Mouse (Mus musculus): ENCODE measurements at regions not wholly inside any gene's neighbourhood (a gene's known extent, or its start where the extent isn't known, plus 50 kb on each side); places are given as distances from the start of the nearest gene placed in this dataset.
A peak's percentile ranks its signal among the peaks of the same experiment; 100 is the strongest.

DNA sequence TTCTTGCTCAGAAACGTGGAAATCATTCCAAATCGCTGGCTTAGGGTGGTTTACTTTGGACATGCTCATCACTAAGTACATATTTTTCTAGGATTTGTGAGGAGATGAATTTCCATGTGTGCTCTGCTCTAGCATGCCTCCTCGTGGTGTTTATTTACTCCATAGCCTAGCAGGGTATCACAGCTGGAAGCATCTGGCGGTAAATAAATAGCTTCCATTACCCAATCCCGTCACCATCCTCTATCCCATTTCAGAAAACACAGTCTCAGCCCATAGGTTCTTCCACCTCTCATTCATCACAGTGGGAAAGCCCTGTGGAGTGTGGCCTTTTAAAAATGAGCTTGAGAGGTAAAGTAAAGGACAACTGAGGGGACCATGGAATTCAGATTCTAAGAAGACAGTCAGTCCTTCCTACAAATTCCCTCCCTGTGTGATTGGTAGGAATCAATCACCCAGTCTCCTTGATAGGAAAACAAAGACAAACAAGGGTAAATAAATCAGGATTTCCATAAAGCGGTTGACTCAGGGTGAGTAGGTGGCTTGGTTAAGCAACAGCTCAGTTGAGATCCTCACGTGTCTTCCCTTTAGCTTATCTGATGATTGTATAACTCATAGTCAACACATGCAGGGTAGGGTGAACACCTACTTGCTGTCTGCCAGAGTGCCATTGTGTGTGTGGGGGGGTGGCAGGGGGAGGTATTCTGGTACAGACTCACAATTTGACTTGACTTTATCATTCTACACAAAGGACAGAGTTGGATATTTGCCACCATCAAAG lies 156.9 kb upstream of the Gm12728 start:
- H3K4me1 ChIP-seq (replicated peaks; ENCODE audit: low read depth, low read length): no peaks in the 10 kb centered on the region
- no peaks in the 10 kb centered on the region for H3K27me3 ChIP-seq (ENCODE audit: insufficient read depth, low read length)
- H3K36me3 ChIP-seq (ENCODE audit: insufficient read depth, low read length): no peaks in the 10 kb centered on the region
- no peak overlapping the region for H3K4me3 ChIP-seq (replicated peaks; ENCODE audit: low read length)
- H3K9me3 ChIP-seq (ENCODE audit: low read length): peaks cover 34% of the 10 kb centered on the region
- no peak for TF ChIP-seq NANOG (IDR thresholded peaks at IDR 0.05; ENCODE audit: borderline replicate concordance, low read length)
- no peak for TF ChIP-seq CTCF (conservative IDR thresholded peaks at IDR 0.05; ENCODE audit: low read length)
- no peak for TF ChIP-seq POU5F1 (IDR thresholded peaks at IDR 0.05; ENCODE audit: borderline replicate concordance, low read length)

DNA sequence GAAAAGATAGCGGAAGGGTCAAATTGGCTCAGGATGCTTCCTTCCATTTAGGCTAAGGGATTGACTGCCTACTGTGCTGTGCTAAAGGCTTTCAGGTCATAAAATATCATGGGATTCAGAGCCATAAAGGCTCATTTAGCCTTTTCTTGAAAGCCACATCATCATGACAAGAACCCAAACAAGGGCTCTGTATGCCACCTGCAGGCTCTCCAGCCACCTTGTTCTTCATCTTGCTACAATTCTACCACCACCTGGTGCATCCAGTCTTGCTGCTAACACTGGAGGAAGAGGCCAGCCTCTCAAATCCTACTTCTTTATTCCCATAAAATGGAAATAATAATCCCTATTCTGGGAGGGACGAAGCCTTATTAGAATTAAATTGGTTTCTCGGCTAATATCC lies 155.9 kb upstream of the Gm12728 start:
- TF ChIP-seq POU5F1 (IDR thresholded peaks at IDR 0.05; ENCODE audit: borderline replicate concordance, low read length) (no peak), CTCF (conservative IDR thresholded peaks at IDR 0.05; ENCODE audit: low read length) (no peak), NANOG (IDR thresholded peaks at IDR 0.05; ENCODE audit: borderline replicate concordance, low read length) (no peak)
- Histone ChIP-seq H3K4me1 (replicated peaks; ENCODE audit: low read depth, low read length) (no peaks in the 10 kb centered on the region), H3K9me3 (ENCODE audit: low read length) (peaks cover 25% of the 10 kb centered on the region), H3K4me3 (replicated peaks; ENCODE audit: low read length) (no peak overlapping the region), H3K36me3 (ENCODE audit: insufficient read depth, low read length) (no peaks in the 10 kb centered on the region), H3K27me3 (ENCODE audit: insufficient read depth, low read length) (no peaks in the 10 kb centered on the region)

GRCm38 (mm10) chr4:105640793-105641192 lies 148.9 kb upstream of the Gm12728 start:
- Histone ChIP-seq H3K9me3 (ENCODE audit: low read length) (no peaks in the 10 kb centered on the region), H3K27me3 (ENCODE audit: insufficient read depth, low read length) (no peaks in the 10 kb centered on the region), H3K4me3 (replicated peaks; ENCODE audit: low read length) (no peak overlapping the region), H3K36me3 (ENCODE audit: insufficient read depth, low read length) (no peaks in the 10 kb centered on the region), H3K4me1 (replicated peaks; ENCODE audit: low read depth, low read length) (no peaks in the 10 kb centered on the region)
- TF ChIP-seq POU5F1 (IDR thresholded peaks at IDR 0.05; ENCODE audit: borderline replicate concordance, low read length): no peak
- TF ChIP-seq NANOG (IDR thresholded peaks at IDR 0.05; ENCODE audit: borderline replicate concordance, low read length): no peak
- no peak for TF ChIP-seq CTCF (conservative IDR thresholded peaks at IDR 0.05; ENCODE audit: low read length)

- H3K36me3 ChIP-seq (ENCODE audit: insufficient read depth, low read length): no peaks in the 10 kb centered on the region
- no peak for TF ChIP-seq CTCF (conservative IDR thresholded peaks at IDR 0.05; ENCODE audit: low read length)
- no peak for TF ChIP-seq POU5F1 (IDR thresholded peaks at IDR 0.05; ENCODE audit: borderline replicate concordance, low read length)
- no peak for TF ChIP-seq NANOG (IDR thresholded peaks at IDR 0.05; ENCODE audit: borderline replicate concordance, low read length)
- H3K4me3 ChIP-seq (replicated peaks; ENCODE audit: low read length): no peak overlapping the region
- no peaks in the 10 kb centered on the region for H3K9me3 ChIP-seq (ENCODE audit: low read length)
- no peaks in the 10 kb centered on the region for H3K27me3 ChIP-seq (ENCODE audit: insufficient read depth, low read length)
- no peaks in the 10 kb centered on the region for H3K4me1 ChIP-seq (replicated peaks; ENCODE audit: low read depth, low read length)
Observed at GRCm38 (mm10) chr4:105641582-105641981, 148.1 kb upstream of the Gm12728 start.

DNA sequence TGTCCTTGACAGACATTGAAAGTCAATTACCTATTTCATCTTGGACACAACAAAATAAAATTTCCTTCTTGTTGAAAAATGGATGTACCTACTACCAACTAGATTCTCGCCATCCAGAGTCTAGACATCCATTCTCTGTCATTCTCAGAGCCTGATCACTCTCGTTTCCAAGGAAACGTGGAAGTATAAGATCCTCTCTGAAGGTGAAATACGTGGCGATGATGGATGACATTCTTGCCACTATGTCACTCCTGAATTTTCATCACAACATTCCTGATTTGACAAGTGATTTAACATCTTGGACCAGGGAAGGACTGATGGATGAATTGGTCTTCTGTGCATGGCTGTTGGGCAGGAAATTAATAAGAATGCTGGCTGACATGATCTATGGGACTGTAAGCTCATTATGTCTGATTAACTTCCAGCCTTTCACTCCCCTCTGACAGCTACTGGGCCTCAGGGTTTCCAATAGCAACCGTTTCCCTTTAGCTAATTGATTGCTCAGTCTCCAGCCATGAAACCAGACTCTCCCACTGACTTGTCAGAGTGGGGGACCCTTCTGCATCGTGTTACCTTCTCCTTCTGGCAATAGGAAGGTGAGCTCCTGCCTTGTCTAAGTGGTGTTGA lies 140.7 kb upstream of the Gm12728 start:
- H3K4me1 ChIP-seq (replicated peaks; ENCODE audit: low read depth, low read length): no peaks in the 10 kb centered on the region
- TF ChIP-seq CTCF (conservative IDR thresholded peaks at IDR 0.05; ENCODE audit: low read length) (no peak), POU5F1 (IDR thresholded peaks at IDR 0.05; ENCODE audit: borderline replicate concordance, low read length) (no peak), NANOG (IDR thresholded peaks at IDR 0.05; ENCODE audit: borderline replicate concordance, low read length) (no peak)
- no peaks in the 10 kb centered on the region for H3K9me3 ChIP-seq (ENCODE audit: low read length)
- no peaks in the 10 kb centered on the region for H3K27me3 ChIP-seq (ENCODE audit: insufficient read depth, low read length)
- H3K36me3 ChIP-seq (ENCODE audit: insufficient read depth, low read length): no peaks in the 10 kb centered on the region
- no peak overlapping the region for H3K4me3 ChIP-seq (replicated peaks; ENCODE audit: low read length)

DNA sequence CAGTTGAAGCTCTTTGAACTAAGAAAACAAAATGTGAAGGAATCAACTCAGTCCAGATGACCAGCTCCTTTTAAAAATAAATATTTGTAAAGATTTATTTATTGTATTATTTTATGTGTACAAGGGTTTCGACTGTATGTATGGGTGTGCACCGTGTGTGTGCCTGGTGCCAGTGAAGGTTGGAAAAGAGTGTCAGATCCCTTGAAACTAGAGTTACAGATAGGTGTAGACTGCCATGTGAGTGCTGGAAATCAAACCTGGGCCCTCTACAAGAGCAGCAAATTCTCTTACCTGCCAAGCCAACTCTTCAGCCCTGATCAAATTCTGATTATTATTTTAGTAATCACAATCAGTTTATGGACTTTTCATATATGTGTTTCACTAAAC lies 140.2 kb upstream of the Gm12728 start:
- H3K9me3 ChIP-seq (ENCODE audit: low read length): no peaks in the 10 kb centered on the region
- H3K4me1 ChIP-seq (replicated peaks; ENCODE audit: low read depth, low read length): no peaks in the 10 kb centered on the region
- H3K27me3 ChIP-seq (ENCODE audit: insufficient read depth, low read length): no peaks in the 10 kb centered on the region
- no peak overlapping the region for H3K4me3 ChIP-seq (replicated peaks; ENCODE audit: low read length)
- no peaks in the 10 kb centered on the region for H3K36me3 ChIP-seq (ENCODE audit: insufficient read depth, low read length)
- TF ChIP-seq CTCF (conservative IDR thresholded peaks at IDR 0.05; ENCODE audit: low read length): no peak
- no peak for TF ChIP-seq POU5F1 (IDR thresholded peaks at IDR 0.05; ENCODE audit: borderline replicate concordance, low read length)
- no peak for TF ChIP-seq NANOG (IDR thresholded peaks at IDR 0.05; ENCODE audit: borderline replicate concordance, low read length)

GRCm38 (mm10) chr4:105656071-105656655 lies 133.5 kb upstream of the Gm12728 start:
- Histone ChIP-seq H3K4me3 (replicated peaks; ENCODE audit: low read length) (no peak overlapping the region), H3K9me3 (ENCODE audit: low read length) (no peaks in the 10 kb centered on the region), H3K36me3 (ENCODE audit: insufficient read depth, low read length) (no peaks in the 10 kb centered on the region), H3K4me1 (replicated peaks; ENCODE audit: low read depth, low read length) (peaks cover 5% of the 10 kb centered on the region), H3K27me3 (ENCODE audit: insufficient read depth, low read length) (no peaks in the 10 kb centered on the region)
- TF ChIP-seq NANOG (IDR thresholded peaks at IDR 0.05; ENCODE audit: borderline replicate concordance, low read length) (no peak), POU5F1 (IDR thresholded peaks at IDR 0.05; ENCODE audit: borderline replicate concordance, low read length) (no peak), CTCF (conservative IDR thresholded peaks at IDR 0.05; ENCODE audit: low read length) (no peak)

DNA sequence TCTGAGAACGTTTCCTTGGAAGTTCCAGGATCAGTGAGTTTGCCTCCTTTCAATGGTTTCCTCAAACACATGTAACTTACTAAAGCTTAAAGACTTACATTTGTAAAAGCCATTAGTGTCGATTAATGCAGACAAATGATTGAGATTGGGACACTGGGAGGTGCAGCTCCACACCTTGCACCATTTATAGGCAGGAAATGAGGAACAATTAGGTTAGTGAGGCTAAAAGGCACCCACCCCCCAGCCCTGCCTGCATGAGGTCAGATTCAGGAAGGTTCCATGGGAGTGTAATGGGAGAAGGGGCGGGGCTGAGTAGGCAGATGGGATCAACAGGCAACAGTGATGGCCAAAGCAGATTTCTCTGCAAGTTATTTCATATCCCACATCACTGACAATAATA lies 131.1 kb upstream of the Gm12728 start:
- Histone ChIP-seq H3K4me1 (replicated peaks; ENCODE audit: low read depth, low read length) (peaks cover 5% of the 10 kb centered on the region), H3K9me3 (ENCODE audit: low read length) (no peaks in the 10 kb centered on the region), H3K27me3 (ENCODE audit: insufficient read depth, low read length) (no peaks in the 10 kb centered on the region), H3K36me3 (ENCODE audit: insufficient read depth, low read length) (no peaks in the 10 kb centered on the region), H3K4me3 (replicated peaks; ENCODE audit: low read length) (no peak overlapping the region)
- TF ChIP-seq NANOG (IDR thresholded peaks at IDR 0.05; ENCODE audit: borderline replicate concordance, low read length) (peak; percentile 58; the same call in 1 of the 2 replicates), CTCF (conservative IDR thresholded peaks at IDR 0.05; ENCODE audit: low read length) (no peak), POU5F1 (IDR thresholded peaks at IDR 0.05; ENCODE audit: borderline replicate concordance, low read length) (no peak)
